Mouse (Mus musculus): ENCODE measurements at regions not wholly inside any gene's neighbourhood (a gene's known extent, or its start where the extent isn't known, plus 50 kb on each side); places are given as distances from the start of the nearest gene placed in this dataset.
"Not testable (repeated sequence)": the region's sequence is repeated elsewhere in the genome, so short reads cannot be mapped to it uniquely, and the experiment has no call there.

DNA sequence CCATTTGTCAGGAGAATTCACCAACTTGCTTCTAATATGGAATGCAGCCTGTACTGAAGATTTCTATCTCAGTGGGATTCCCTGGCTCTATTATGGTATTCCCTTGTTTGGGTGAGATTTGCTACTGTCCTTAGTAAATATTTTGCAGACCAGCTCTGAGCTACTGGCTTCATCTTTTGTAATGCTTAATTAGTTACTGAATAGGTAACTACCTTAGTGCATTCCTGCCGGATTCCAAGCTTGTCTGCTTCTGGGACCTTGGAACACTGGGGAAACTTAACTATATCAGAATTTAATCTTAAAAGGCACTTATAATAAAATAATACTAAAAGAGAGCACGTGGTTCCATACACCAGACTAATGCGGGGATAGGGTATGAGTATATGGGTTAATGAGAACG lies 257.4 kb downstream of the Antxr2 start:
- TF ChIP-seq CTCF (conservative IDR thresholded peaks at IDR 0.05; ENCODE audit: low read length); POU5F1 (IDR thresholded peaks at IDR 0.05; ENCODE audit: borderline replicate concordance, low read length); NANOG (IDR thresholded peaks at IDR 0.05; ENCODE audit: borderline replicate concordance, low read length): not testable (repeated sequence)
